Mouse (Mus musculus) ovary, adult 18-20 months (tissue): Measurements from ENCODE around the gene 4930590J08Rik.

Experiments used
- DNase-seq: peaks from one replicate; pipeline ENCODE4 v3.0.0; 2022; ENCODE audit warnings: low spot score, mixed read lengths

Gene 4930590J08Rik

DNA sequence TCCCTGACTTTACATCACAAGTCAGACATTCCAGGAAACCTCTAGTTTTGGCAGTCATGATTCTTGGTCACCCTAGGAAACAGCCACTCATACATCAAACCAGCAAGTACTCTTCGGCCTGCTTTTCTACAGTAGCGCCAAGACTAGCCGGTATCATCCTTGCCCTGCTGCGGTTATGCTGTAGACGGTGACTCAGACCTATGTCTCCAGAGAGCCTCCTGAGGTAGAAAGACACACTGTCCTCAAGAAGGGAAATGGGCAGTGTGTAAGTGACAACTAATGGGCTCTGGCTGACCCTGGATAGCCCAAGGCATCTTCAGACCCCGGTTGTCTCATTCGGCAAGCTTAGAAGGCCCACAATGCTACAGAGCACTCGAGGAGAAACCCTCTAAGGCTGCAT, 62.5 kb downstream of the 4930590J08Rik start:
- no peak for DNase-seq

DNA sequence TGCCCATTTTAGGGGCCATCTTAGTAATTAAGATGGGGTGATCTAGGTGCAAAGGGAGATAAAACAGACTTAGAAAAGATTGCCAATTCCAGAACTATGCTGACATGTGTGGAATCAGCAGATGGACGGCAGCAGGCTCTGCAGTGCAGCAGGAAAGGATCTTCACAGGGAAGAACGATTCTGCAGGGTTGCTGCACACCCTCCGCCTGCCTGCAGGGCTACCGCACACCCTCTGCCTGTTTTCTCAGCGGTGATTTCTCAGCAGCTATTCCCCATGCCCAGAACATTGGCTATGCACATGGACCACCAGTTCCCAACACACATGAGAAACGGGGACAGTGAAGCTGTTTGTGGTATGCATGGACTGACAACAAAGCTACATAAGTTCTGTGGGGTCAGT, 63.4 kb downstream of the 4930590J08Rik start:
- no peak for DNase-seq

DNA sequence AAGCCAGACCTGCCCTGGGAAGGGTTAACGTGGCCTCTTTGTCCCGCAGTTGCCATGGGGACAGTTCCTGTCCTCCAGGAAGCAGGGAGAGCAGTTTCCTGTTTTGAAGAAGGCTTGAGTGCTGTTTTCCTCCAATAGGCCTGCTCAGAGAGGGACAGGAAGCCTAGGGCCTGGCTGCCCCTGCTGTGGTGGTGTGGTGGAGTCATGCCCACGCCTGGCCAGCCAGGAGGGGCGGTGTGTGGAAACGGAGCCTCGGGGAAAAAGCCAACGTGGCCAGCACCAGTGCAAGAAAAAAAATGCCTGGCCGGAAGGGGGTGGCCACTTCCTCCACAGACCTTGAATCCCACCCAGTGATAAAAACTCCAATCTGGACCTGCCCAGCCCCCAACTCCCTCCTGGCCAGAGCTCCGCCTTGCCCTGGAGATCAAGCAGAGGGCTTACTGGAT, 69.6 kb downstream of the 4930590J08Rik start:
- DNase-seq: peak; percentile 26

DNA sequence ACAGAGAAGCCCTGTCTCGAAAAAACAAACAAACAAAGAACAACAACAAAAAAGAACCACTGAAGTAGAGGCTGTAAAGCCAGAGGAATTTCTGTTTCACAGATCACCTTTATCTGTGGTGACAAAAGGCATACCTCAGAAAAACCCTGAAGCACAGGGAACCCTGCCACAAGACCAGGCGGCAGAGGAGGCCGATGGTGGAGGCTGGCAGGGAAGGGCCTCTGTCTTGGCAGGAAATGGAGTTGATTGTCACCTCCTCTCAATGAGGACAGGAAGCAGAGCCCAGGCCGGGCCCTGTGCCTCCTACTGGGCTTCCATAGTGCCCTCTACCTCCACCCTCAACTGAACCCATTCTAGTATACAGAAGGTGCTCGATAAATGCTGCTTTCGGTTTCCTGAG, 71.4 kb downstream of the 4930590J08Rik start:
- DNase-seq: no peak

DNA sequence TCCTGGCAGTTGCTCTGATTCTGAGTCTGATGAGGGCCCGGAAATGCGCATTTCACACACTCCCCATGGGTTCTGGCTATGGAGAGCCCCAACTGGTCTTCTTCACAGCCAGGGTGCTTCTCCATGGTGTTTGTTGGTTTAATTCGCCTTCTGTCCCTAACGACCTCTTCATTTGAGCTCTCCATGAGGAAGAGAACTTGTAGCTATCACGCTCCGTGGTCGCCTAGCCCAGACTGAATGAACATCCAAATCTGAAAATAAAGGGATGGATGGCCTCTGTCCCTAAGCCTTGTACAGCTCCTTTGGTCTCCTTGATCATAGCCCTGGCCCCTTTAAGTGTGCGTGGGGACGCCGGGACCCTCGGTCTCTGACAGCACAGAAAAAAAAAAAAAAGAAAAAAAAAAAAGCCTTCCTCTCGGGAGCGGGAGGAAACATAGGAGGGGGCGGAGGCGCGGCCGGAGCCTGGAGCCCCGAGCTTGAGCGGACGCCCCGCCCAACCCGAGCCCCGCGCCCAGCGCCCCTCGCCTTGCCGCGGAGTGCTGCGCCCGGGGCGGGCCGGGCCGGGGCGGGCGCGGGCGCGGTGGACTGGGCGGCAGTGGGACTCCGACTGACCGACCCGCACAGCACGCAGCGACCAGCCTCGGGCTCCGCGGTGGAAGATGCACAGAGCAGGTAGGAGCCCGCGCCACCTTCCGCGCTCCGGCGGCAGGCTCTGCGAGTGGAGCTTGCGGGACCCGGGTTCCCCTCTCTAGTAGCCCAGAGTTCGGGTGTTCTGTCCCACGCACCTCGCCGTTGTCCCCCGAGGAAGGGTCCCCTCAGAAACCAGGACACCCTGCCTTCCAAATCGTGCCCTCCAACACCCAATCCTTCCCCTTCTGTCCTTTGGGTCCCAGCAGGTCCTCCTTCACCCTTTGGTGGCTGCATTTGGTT, 76.0 kb downstream of the 4930590J08Rik start, which contains the start of gene Fgd5:
Gene Fgd5 (plus strand): TSS at position 508 of the 930 bp plus-strand sequence.
- no peak for DNase-seq

DNA sequence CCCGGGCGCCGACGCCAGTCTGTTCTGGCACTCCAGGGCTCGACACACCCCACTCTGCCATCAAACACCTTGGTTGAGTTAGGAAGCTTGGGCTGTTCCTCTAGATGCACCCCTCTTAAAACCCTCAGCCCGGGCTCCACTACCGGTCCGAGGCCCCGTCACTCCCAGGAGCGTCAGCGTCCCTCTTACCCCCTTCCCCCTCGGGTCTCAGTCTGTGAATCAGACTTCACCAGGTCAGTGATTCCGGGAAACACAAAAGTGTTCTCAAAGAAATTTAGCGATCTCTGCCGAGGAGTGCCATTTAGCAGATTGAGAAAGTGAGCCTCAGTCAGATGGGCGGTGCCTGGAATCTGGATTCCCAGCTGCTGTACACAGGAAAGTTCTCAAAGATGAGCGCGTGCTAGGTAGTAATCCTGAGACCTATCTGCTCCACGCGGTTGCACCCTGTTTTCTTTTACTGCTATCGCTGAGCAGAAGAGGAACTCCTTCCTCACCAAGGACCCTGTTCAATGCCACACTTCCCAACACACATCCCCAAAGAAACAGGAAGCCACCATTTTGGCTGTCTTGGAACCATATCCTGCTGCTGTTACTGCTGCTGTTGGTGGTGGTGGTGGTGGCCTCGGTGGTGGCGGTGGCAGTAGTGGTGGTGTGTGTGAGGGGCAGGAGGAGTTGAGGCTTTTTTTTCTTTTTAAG, 76.8 kb downstream of the 4930590J08Rik start:
- no peak for DNase-seq

DNA sequence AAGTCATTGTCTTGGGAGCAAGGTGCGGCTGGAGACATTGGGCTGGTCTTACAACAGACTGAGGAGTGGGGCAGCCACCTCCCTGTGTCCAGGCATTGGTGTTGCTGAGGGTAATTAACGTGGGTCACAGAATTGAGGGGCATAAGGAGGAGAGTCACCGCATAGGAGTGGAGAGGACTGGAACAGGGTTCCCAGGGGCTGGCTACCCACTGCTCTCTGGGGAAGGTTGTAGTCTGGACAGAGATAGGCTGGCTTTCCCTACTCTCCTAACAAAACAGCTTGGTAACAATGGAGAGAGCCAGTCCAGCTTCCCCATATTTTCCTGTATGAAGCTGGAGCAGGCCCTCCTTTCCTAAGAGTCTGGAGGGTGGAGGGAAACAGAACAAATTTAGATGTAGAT, 77.4 kb downstream of the 4930590J08Rik start:
- no peak for DNase-seq

DNA sequence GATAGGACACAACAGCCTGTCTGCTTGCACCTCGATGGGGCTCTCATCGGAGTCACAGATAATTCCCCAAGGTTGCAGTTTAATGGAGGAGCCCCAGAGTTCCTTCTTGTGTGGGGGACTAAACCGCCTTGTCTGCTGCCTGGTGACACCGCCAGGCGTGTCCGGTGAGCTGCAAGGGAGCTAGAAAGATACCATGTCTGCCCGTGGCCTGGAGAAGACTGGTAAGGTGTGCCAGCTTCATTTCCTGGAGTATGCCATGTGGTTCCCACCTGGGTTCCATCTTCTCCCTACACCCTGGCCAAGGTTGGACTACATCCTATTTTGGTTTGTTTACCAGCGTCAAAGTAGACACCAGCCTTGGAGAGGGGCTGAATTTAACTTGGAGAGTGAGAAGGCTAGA, 87.5 kb downstream of the 4930590J08Rik start:
- DNase-seq: no peak

DNA sequence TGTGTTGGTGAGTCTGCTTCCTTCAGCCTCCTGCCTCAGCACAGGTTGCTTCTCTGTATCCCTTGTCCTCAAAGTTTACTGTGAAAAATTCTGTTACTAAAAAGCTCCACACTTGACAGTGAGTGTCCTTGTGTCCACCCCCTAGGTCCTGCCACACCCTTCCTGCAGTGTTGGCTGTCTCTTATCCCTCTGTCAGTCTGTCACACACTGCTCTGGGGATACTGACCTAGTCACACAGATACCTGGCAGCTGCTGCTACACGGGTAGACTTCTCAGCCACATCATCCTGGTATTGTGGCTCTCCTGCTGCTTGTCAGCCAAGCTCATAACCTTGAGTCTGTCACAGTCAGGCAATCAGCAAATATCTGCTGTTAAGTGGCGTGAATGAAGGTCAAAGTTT, 90.2 kb downstream of the 4930590J08Rik start:
- no peak for DNase-seq

DNA sequence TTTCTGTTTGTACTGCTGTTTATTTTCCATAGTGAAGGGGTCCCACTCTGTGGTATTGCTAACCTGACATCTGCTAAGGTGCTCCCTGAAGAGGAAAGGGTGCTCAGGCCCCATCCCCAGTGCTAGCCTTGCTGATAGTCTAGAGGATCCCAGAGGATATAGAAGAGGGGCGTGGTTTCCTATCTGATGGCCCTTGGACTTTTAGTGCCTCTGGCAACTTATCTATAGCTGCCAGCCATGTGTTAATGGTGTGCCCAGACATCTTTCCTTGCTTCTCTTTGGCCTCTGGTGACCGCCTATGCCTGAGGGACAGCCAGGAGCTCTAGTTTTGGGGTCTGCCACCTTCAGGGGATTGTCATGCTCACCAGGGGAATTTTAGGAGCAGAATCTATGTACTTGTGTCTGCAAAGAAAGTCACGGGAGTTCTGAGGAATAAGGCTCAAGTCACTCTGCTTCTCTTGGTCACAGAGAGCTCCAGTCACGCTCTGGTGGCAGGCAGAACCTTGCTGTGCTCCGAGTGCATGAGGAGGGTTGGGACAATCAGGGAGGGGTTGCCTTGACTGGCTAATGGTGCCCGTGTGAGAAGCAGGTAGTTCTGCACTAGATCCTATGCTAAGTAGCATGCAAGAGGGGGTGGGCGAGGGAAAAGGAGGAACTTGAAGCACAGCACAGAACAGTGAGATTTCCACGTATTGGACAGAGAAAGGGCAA, 91.3 kb downstream of the 4930590J08Rik start:
- no peak for DNase-seq

DNA sequence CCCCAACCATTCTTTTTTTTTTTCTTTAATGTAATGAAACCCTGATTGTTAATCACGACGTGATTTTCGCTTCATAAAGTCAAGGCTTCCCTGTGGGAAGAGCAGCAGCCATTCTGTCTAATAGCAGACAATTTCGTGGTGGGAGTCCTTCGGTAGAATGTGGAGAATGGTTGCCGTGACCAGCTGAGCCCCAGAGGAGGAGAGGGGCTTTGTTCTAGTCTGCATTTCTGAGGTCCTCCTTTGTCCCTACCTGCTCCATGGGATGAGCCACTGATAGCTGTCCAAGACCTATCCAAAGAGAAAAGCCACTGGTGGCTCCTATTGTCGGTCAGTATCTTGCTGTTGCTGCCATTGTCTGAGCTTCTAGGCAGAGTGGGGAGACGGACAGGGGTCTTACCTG, 93.5 kb downstream of the 4930590J08Rik start:
- no peak for DNase-seq
